Mouse (Mus musculus) CH12.LX (cell line): ENCODE measurements around the gene Cdk9.

Experiments used
- CTCF ChIP-seq, 2 experiments: IDR thresholded peaks in 1 of 2; conservative IDR thresholded peaks in 1 of 2; 2 replicates each; pipeline ENCODE4 v1.5.1; 2011 to 2012; ENCODE audit warnings: low read depth in 2 of 2, low read length in 2 of 2, improper control_type of control experiment in 1 of 2, inconsistent platforms in 1 of 2, mild to moderate bottlenecking in 1 of 2, moderate library complexity in 1 of 2
- POLR2A ChIP-seq: IDR thresholded peaks from 2 replicates; pipeline ENCODE4 v1.6.1; 2011; ENCODE audit warnings: low read depth, mild to moderate bottlenecking, improper control_type of control experiment, low read length
- ZNF384 ChIP-seq: IDR thresholded peaks from 2 replicates; pipeline ENCODE4 v1.6.1; 2012; ENCODE audit warnings: low read depth, low read length, improper control_type of control experiment, inconsistent platforms

- TF ChIP-seq ZNF384 (no peak), CTCF (conservative IDR thresholded peaks at IDR 0.05 in 1 of 2, IDR thresholded peaks at IDR 0.05 in 1 of 2; ENCODE audit: low read depth in 2 of 2, low read length in 2 of 2) (no peak), POLR2A (no peak)
These were observed 43.0 kb downstream of the Cdk9 start for GRCm38 (mm10) chr2:32669876-32670275.
